Mouse (Mus musculus): ENCODE data around the gene Cldn13.
"Not testable (repeated sequence)": the region's sequence is repeated elsewhere in the genome, so short reads cannot be mapped to it uniquely, and the experiment has no call there.

The Cldn13 gene

GRCm38 (mm10) chr5:134915311-134915710, at the start of gene Cldn13:
Gene Cldn13 (minus strand): TSS chr5:134915526.
- in situ Hi-C loops (cut with MboI, MseI) = loop anchor here (10.0 kb wide), 1 partner anchor 49 kb away; no protein-coding TSS in a partner anchor

DNA sequence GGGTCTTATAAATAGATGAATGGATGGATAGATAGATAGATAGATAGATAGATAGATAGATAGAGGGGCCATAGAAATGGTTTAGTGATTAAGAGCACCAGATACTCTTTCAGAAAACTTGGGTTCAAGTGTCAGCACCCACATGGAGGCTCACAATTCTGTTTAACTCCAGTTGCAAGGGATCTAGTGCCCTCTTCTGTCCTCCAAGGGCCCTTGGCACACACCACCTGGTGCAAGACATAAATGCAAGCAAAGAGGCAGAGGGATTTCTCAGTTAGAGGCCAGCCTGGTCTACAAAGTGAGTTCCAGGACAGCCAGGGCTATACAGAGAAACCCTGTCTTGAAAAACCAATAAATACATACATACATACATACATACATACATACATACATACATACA, 49.3 kb upstream of the Cldn13 start:
- in situ Hi-C loops (cut with MboI, MseI) = loop anchor here (5.0 to 10.0 kb wide), 2 partner anchors 32 to 50 kb away; partner anchors contain the start of genes Cldn13 and Mettl27

DNA sequence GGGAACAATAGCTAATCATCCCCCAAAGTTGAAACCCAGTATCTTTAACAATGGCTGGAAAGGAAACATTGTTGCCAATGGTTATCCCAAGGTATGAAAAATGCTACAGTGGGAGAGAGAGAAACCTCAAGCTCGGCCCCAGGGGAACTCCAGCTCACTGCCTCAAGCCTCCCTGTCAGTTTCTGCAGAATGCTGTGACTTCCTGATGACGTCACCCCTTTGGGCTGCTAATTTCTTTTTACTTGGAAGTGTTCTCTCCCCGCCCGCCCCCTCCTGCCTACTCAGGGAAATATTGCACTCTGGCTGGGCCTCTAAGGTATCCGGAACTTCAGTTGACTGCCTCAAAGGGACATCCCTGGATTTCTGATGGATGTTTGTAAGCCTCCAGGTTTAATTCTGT, 48.2 kb upstream of the Cldn13 start:
- in situ Hi-C loops (cut with MboI, MseI) = loop anchor here (10.0 kb wide), 1 partner anchor 49 kb away; the partner anchor contains the start of gene Cldn13

GRCm38 (mm10) chr5:134961519-134961918, 46.2 kb upstream of the Cldn13 start:
- in situ Hi-C loops (cut with MboI, MseI) = loop anchor here (10.0 kb wide), 1 partner anchor 47 kb away; the partner anchor contains the start of gene Cldn13

DNA sequence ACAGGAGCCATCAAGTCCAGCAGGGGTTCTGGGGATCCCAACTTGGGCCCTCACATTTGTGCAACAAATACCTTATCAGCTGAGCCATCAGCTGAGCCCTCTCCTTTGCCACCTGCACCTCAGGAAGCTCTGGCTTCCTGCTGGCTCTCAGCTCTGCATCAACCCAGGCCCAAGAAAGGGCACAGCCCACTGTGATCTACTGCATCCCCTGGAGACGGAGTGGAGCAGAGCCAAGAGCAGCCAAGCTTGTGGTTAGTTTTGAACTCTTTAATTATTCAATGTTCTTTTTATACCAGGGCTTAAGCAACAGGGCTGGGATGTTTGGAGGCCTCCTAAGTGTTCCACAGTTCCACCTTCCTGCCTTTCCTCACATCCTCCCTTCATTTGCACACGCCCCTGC, 45.1 kb upstream of the Cldn13 start:
- in situ Hi-C loops (cut with MboI, MseI) = loop anchor here (10.0 kb wide), 1 partner anchor 46 kb away; the partner anchor contains the start of gene Cldn13

- in situ Hi-C loops (cut with MboI, MseI) = no loop called here
These were observed 43.8 kb upstream of the Cldn13 start for GRCm38 (mm10) chr5:134959114-134959513.

DNA sequence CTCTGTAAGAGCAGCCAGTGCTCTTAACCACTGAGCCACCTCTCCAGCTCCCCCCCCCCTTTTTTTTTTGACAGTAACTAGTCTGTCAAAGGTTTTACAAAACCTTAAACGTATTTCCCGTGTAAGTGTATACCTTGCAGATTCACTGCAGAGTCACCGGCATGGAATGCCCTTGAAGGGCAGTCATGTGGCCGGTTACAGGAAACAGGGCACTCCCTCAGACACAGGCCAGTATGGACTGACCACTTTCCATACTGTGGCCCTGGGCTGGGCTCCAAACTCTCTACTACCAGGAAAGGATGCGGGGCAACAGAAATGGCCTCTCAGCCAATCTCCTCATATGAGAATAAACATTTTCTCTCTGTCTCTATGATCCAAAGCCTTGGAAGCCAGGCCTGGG, 40.2 kb upstream of the Cldn13 start:
- in situ Hi-C loops (cut with MboI, MseI) = no loop called here

- in situ Hi-C loops (cut with MboI, MseI) = no loop called here
These were observed 35.9 kb upstream of the Cldn13 start for GRCm38 (mm10) chr5:134951053-134951884.

- in situ Hi-C loops (cut with MboI, MseI) = no loop called here
These were observed 32.7 kb upstream of the Cldn13 start for GRCm38 (mm10) chr5:134948085-134948439.

GRCm38 (mm10) chr5:134947420-134948084, 32.2 kb upstream of the Cldn13 start:
- in situ Hi-C loops (cut with MboI, MseI) = no loop called here

- in situ Hi-C loops (cut with MboI, MseI) = no loop called here
These were observed 31.5 kb upstream of the Cldn13 start, which contains the start of gene Cldn4 for GRCm38 (mm10) chr5:134946857-134947255. Gene Cldn4 (minus strand): TSS chr5:134946934.

GRCm38 (mm10) chr5:134946063-134946856, 30.9 kb upstream of the Cldn13 start:
- in situ Hi-C loops (cut with MboI, MseI) = no loop called here

DNA sequence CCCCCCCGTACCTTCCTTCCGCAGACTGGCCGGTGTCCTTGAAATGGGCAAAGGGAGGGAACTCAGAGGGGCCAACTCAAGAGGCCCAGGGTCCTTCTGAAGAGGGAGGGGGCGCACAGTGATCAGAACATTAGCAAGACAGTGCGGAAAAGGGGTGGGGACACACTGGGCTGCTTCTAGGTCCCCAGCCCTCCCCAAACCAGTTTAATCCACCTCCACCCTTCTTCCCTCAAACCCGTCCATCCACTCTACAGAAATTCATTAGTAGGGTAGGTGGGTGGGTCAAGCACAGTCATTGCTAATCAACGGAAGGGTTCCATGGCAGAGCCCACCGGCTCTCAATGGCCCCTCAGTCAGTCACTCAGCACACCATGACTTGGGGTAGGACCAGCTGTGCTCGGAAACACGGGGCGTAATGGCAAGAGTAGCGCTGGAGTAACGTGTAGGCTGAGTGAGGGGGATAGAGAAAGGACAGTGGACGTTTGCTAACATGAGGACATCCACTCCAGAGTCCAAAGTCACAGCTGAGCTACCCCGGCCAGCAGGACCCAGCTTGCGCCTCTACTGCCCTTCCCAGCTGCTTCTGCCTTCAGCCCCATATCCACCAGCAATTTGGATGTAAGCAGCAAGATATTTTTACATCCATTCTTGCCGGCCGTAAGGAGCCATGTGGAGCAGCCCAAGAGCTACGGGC, 30.1 kb upstream of the Cldn13 start:
- in situ Hi-C loops (cut with MboI, MseI) = no loop called here

DNA sequence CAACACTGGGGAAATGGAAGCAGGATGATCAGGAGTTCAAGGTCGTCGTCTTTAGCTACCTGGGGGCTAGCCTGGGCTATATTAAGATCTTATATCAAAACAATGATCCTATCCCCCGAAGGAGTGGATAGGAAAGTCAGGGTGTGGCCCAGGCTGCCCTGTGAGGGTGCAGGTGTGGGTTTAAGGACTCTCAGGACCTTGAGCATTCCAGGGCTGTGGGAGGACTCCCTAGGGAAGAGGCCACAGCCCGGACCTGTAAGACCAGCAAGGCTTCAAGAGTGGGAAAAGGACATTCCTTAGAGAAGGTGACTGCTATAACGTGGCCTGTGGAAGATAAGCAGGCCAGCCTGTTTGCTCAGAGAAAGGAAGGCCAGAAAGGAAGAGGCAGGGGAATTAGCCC, 28.9 kb upstream of the Cldn13 start:
- in situ Hi-C loops (cut with MboI, MseI) = no loop called here

DNA sequence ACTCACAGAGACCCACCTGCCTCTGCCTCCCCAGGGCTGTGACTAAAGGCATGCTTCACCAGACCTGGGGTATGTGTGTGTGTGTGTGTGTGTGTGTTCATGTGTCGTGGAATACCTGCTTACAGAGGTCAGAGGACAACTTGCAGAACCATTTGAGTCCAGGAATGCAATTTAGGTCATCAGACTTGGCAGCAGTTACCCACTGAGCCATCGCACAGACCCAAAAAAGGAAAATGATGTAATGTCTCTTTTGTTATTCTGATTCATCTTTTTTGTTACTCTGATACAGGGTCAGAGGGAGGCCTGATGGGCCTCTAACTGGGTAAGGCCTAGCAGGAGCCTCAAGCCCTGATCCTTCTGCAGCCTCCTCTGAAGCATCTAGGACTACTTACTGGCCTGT, 27.4 kb upstream of the Cldn13 start:
- in situ Hi-C loops (cut with MboI, MseI) = no loop called here

DNA sequence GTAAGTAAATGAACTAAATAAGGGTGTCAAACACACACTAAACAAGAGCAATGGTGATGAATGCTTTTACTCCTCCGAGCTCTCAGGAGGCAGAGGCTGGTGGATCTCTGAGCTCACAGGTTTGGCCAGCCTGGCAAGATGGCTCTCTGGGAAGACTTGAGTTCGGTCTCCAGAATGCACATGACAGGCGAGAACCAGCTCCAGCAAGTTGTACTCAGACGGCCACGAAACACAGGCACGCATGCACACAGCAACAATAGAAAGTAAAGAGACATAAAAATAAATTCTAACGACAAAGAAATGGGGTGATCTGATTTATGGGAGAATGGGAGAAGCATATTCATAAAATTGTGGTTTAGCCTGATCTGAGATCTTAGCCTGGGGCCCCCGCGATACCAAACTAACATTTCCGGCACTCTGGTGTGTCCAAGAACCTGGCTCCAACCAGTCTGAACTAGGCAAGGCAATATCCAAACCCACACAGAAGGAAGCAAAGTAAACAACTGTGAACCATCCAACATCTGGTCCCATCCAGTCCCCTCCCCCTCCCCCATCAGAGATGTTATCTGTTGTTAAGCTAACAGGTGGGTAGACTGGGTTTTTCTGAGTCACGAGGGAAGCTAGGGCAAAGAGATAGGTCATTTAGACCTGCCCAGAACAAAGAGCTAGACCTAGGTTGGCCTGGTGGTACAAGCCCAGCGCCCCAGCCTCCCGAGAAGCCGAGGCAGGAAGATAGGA, 26.3 kb upstream of the Cldn13 start:
- in situ Hi-C loops (cut with MboI, MseI) = no loop called here

DNA sequence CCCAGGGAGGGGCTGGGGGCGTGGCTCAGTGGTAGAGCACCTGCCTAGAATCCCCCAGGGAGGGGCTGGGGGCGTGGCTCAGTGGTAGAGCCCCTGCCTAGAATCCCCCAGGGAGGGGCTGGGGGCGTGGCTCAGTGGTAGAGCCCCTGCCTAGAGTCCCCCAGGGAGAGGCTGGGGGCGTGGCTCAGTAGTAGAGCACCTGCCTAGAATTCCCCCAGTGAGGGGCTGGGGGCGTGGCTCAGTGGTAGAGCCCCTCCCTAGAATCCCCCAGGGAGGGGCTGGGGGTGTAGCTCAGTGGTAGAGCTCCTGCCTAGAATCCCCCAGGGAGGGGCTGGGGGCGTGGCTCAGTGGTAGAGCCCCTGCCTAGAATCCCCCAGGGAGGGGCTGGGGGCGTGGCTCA, 24.2 kb upstream of the Cldn13 start:
- in situ Hi-C loops (cut with MboI, MseI) = not testable (repeated sequence)

GRCm38 (mm10) chr5:134939069-134939468, 23.7 kb upstream of the Cldn13 start:
- in situ Hi-C loops (cut with MboI, MseI) = no loop called here

DNA sequence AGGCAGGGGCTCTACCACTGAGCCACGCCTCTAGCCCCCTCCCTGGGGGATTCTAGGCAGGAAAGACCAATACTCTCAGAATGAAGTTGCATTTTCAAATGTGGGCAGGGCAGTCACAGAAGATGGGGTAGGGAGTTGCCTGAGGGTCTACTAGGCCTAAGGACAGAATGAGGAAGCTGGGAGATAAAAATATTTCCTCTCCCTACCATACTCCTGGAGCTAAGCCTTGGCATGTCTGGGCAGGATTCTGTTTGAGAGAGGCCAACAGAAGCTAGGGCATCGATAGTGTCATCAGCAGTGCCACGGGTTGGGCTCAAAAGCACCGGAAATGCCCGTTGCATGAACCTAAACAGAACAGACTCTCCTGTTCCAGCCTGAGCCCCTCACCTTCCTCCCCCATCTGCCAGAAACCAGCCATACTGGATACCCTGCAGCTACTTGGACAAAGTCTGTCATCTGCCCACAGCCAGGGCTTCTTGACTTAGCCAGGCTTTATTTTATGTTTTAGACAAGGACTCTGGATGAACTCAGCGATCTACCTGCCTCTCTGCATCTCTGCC, 21.4 kb upstream of the Cldn13 start:
- in situ Hi-C loops (cut with MboI, MseI) = no loop called here

DNA sequence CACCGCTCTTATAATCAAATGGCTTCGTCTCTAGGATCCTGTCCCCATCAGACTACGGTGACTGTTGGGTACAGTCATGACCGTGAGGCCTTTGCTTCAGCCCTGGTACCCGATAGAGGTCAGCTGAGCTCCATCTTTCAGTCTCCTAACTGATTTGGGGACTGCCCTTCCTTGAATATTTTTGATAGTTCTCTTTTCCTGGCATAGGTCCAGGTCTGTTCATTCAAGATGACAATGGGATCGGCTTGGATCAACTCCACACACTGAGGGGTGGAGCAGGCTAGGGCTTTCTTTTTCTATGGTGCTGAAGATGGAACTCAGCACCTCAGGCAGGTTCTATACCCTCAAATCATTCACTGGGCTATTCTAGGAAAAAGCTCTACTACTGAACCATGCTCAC, 20.7 kb upstream of the Cldn13 start:
- in situ Hi-C loops (cut with MboI, MseI) = no loop called here

Data from regulatory T cell (primary cell).